Mouse (Mus musculus) hindbrain, embryonic 13.5 days (tissue): ENCODE results near the gene Gapdhs. TPM values are rescaled to one million over a fixed set of nuclear protein-coding genes. Genes with fewer than 3 reads are reported as not detected.
"Not testable (repeated sequence)": the region's sequence is repeated elsewhere in the genome, so short reads cannot be mapped to it uniquely, and the experiment has no call there.

ENCODE experiments used
- ATAC-seq: fragments of 200-750 bp; cut with Nextera tagmentation; 2 replicates; pipeline ENCODE4 v1.8.0; 2017; ENCODE audit warnings: moderate TSS enrichment; ENCODE audit not compliant: low FRiP score
- H3K27ac ChIP-seq: fragments of 300-500 bp; sonication (generic); 2 replicates; pipeline ENCODE4 v1.5.1; 2015; ENCODE audit warnings: inconsistent platforms, mild to moderate bottlenecking, moderate library complexity
- H3K27me3 ChIP-seq: fragments of 300-500 bp; sonication (generic); 2 replicates; pipeline ENCODE4 v1.6.1; 2015; ENCODE audit warnings: mild to moderate bottlenecking, inconsistent platforms
- H3K36me3 ChIP-seq: fragments of 300-500 bp; sonication (generic); 2 replicates; pipeline ENCODE4 v1.6.1; 2015; ENCODE audit warnings: mild to moderate bottlenecking, inconsistent platforms
- H3K4me1 ChIP-seq: fragments of 300-500 bp; sonication (generic); replicated peaks from 2 replicates; pipeline ENCODE4 v1.6.1; 2015; ENCODE audit warnings: inconsistent platforms
- H3K4me2 ChIP-seq: fragments of 300-500 bp; sonication (generic); 2 replicates; pipeline ENCODE4 v1.6.1; 2015; ENCODE audit warnings: inconsistent platforms, mild to moderate bottlenecking, moderate library complexity
- H3K4me3 ChIP-seq: fragments of 300-500 bp; sonication (generic); 2 replicates; pipeline ENCODE4 v1.5.1; 2015; ENCODE audit warnings: mild to moderate bottlenecking, inconsistent platforms
- H3K9ac ChIP-seq: fragments of 300-500 bp; sonication (generic); 2 replicates; pipeline ENCODE4 v1.6.1; 2015; ENCODE audit warnings: mild to moderate bottlenecking, inconsistent platforms
- H3K9me3 ChIP-seq: fragments of 300-500 bp; sonication (generic); 2 replicates; pipeline ENCODE4 v1.6.1; 2016; ENCODE audit warnings: inconsistent platforms
- whole genome bisulfite sequencing: fragments of 180-500 bp; shearing (Covaris S2); methylation state at CpG from one replicate; pipeline ENCODE4 v1.1.7; 2015; 5-methylcytosine and 5-hydroxymethylcytosine counted together
- polyA plus RNA-seq: library from polyadenylated mRNA; unstranded; fragments of >200 nt; fragmentation: Nextera tagmentation; extraction: Ambion mirVana; gene quantifications from 2 replicates; pipeline ENCODE4 v1.2.1, GENCODE M21; 2015

The Gapdhs gene
- polyA plus RNA-seq, 1 experiment from 2014 or later = 1.7 TPM

DNA sequence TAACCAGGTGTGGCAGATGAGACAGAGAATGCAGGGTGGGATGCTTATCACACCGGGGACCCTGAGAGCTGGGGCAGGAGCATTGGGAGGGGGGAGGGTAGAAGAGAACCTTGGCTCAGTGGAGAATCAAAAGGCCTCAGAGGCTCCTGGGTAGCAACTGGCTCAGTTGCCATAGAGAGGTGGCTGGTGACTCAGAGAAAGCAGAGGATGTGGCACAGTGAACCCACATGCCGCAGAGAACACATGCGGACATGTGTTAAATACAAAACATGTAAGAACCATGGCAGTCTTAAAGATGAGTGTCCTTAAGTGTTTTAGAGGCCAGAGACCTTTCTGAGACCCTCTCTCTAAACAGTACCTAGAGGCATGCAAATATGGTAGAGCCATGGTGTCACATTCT lies 7.3 kb downstream of the Gapdhs start:
- Histone ChIP-seq H3K4me3 (no peak overlapping the region), H3K4me2 (no peak overlapping the region), H3K9ac (no peak overlapping the region), H3K4me1 (peaks cover 8% of the 10 kb centered on the region), H3K9me3 (no peaks in the 10 kb centered on the region), H3K36me3 (peaks cover 77% of the 10 kb centered on the region), H3K27me3 (no peaks in the 10 kb centered on the region), H3K27ac (no peak overlapping the region)
- WGBS = 87% methylated on average over 3 of the region's 3 CpGs
- no peak for ATAC-seq

DNA sequence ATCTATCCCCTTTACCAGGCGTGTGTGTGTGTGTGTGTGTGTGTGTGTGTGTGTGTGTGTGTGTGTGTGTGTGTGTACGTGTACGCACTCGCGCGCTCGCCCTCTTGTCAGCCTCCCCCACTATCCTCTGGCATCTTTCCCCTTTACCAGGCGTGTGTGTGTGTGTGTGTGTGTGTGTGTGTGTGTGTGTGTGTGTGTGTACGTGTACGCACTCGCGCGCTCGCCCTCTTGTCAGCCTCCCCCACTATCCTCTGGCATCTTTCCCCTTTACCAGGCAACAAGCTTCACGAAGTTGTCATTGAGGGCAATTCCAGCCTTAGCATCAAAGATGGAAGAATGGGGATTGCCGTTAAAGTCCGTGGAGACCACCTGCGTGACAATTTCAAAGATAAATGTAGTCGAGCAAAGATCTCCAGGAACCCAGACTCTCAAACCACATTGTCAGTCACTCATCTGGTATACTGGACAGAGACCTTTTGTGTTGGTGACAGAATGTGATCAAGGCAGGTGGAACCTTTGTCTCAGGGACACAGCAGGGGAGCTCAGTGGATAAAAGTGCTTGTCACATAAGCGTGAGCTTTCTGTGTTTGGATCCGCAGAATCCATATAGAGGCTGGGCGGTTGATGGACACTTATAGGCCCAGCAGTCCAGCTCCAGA lies 13.3 kb downstream of the Gapdhs start:
- Histone ChIP-seq H3K36me3 (peaks cover 57% of the 10 kb centered on the region), H3K4me3 (peak overlapping the region; percentile 78)
- not testable (repeated sequence) for ATAC-seq

GRCm38 (mm10) chr7:30729396-30730063 lies 14.0 kb downstream of the Gapdhs start, which contains the start of gene Tmem147:
Gene Tmem147 (minus strand): TSS chr7:30729540.
- Histone ChIP-seq H3K4me1 (peaks cover 36% of the 10 kb centered on the region), H3K27me3 (no peaks in the 10 kb centered on the region), H3K4me2 (peak within 1 kb of the TSS; percentile 75), H3K36me3 (peaks cover 53% of the 10 kb centered on the region), H3K4me3 (peak within 1 kb of the TSS; percentile 78), H3K9ac (peak within 1 kb of the TSS; percentile 83), H3K9me3 (no peaks in the 10 kb centered on the region), H3K27ac (peak within 1 kb of the TSS; percentile 95)
- under 1% methylated on average over 60 of the region's 60 CpGs for WGBS
- ATAC-seq = peak; percentile 97

More for the DNA sequence above, 13.3 kb downstream of the Gapdhs start:
- WGBS = 18% methylated on average over 10 of the region's 22 CpGs
- peak overlapping the region; percentile 75 for H3K4me2 ChIP-seq
- H3K9ac ChIP-seq = peak overlapping the region; percentile 83
- peak overlapping the region; percentile 95 for H3K27ac ChIP-seq
- H3K4me1 ChIP-seq = peaks cover 36% of the 10 kb centered on the region
- not testable (repeated sequence) for H3K9me3 ChIP-seq, H3K27me3 ChIP-seq

DNA sequence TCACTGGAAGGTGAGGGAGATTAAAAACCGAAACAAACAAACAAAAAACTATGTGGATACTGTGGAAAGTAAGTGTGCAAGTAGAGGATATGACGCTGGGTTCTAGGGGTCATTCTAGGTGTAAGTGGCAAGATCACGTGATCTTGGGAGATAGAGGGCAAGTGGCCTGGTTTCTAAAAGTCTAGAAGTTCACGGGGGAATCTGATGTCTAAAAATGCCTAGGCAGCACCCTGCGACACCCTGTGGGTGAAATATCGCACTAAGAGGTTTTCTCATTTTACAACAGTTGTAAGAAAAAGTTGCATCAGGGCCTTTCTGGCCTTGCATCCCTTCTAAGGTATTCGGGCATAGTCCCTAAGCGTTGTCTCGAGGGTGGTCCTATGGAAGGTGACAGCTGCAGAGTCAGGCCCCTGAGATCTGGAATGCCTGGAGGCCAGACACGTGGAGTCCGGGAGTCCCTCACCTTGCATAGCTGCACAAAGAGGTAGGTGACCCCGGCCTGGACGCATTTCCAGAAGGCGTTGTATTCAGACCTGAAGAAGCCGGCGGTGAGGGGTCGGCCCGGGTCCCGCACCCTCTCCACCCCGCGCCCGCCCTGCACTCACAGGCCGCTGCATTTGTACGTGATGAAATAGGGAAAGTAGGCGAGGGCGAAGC lies 14.6 kb downstream of the Gapdhs start:
- H3K4me1 ChIP-seq = peaks cover 36% of the 10 kb centered on the region
- no peaks in the 10 kb centered on the region for H3K27me3 ChIP-seq
- H3K9ac ChIP-seq = peak overlapping the region; percentile 83
- H3K4me3 ChIP-seq = peak overlapping the region; percentile 78
- no peaks in the 10 kb centered on the region for H3K9me3 ChIP-seq
- ATAC-seq = peak; percentile 58
- H3K36me3 ChIP-seq = peaks cover 47% of the 10 kb centered on the region
- peak overlapping the region; percentile 75 for H3K4me2 ChIP-seq
- 8% methylated on average over 26 of the region's 26 CpGs for WGBS
- peak overlapping the region; percentile 95 for H3K27ac ChIP-seq

DNA sequence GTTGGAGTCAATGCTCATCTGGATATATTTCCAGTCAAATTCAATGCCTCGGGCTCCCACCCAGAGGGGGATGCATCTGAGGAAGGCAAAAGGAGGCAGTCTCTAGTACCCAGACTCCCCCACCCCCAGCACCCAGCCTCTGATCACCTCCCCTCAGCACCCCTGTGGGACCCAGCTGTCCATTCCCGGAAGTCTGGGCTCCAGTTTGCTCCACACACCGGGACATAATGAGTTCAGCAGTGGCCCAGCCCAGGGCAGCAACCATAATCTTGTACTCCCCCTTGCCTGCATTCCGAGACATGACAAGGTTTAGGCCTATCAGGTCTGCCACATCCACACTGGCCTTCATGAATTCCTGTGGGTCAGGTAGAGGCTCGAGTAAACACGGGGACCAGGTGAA lies 15.3 kb downstream of the Gapdhs start:
- peak overlapping the region; percentile 78 for H3K4me3 ChIP-seq
- H3K9ac ChIP-seq = peak overlapping the region; percentile 83
- H3K4me1 ChIP-seq = peaks cover 36% of the 10 kb centered on the region
- H3K27ac ChIP-seq = no peak overlapping the region
- peak overlapping the region; percentile 75 for H3K4me2 ChIP-seq
- H3K9me3 ChIP-seq = no peaks in the 10 kb centered on the region
- peaks cover 41% of the 10 kb centered on the region for H3K36me3 ChIP-seq
- H3K27me3 ChIP-seq = no peaks in the 10 kb centered on the region
- no peak for ATAC-seq
- WGBS = 86% methylated on average over 6 of the region's 6 CpGs

- Histone ChIP-seq H3K4me2 (no peak overlapping the region), H3K4me1 (peaks cover 15% of the 10 kb centered on the region), H3K27me3 (peaks cover 5% of the 10 kb centered on the region; the same call in 1 of the 2 replicates), H3K36me3 (peaks cover 24% of the 10 kb centered on the region), H3K9ac (no peak overlapping the region), H3K9me3 (no peaks in the 10 kb centered on the region), H3K27ac (no peak overlapping the region), H3K4me3 (no peak overlapping the region)
- no peak for ATAC-seq
- 76% methylated on average over 6 of the region's 6 CpGs for WGBS
Measured at GRCm38 (mm10) chr7:30723274-30723953, 20.1 kb downstream of the Gapdhs start.

- 60% methylated on average over 7 of the region's 7 CpGs for WGBS
- ATAC-seq = no peak
- H3K4me3 ChIP-seq = no peak overlapping the region
- peaks cover 16% of the 10 kb centered on the region for H3K4me1 ChIP-seq
- no peak overlapping the region for H3K9ac ChIP-seq
- peaks cover 11% of the 10 kb centered on the region; the same call in 1 of the 2 replicates for H3K36me3 ChIP-seq
- peaks cover 24% of the 10 kb centered on the region for H3K27me3 ChIP-seq
- H3K9me3 ChIP-seq = no peaks in the 10 kb centered on the region
- H3K27ac ChIP-seq = no peak overlapping the region
- H3K4me2 ChIP-seq = no peak overlapping the region
Measured at GRCm38 (mm10) chr7:30721286-30721685, 22.2 kb downstream of the Gapdhs start.

GRCm38 (mm10) chr7:30719669-30720068 lies 23.8 kb downstream of the Gapdhs start:
- Histone ChIP-seq H3K9me3 (no peaks in the 10 kb centered on the region), H3K4me1 (peaks cover 16% of the 10 kb centered on the region), H3K4me2 (no peak overlapping the region), H3K27me3 (peaks cover 40% of the 10 kb centered on the region), H3K27ac (no peak overlapping the region), H3K9ac (no peak overlapping the region), H3K36me3 (no peaks in the 10 kb centered on the region), H3K4me3 (no peak overlapping the region)
- no peak for ATAC-seq
- 91% methylated on average over 5 of the region's 5 CpGs for WGBS

DNA sequence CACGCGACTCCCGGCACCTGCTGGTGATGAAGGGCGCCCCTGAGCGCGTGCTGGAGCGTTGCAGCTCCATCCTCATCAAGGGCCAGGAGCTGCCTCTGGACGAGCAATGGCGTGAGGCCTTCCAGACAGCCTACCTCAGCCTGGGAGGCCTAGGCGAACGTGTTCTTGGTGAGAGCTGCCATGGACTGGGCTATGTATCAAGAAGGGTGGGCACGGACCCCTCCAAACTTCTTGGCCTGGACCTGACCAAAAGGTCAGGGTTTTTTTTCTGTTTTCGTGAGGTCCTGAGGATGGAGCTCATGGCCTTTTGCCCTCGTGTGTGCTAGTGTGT lies 25.8 kb downstream of the Gapdhs start:
- Histone ChIP-seq H3K27ac (no peak overlapping the region), H3K9me3 (no peaks in the 10 kb centered on the region), H3K4me2 (peak overlapping the region; percentile 57), H3K9ac (peak overlapping the region; percentile 51; the same call in 1 of the 2 replicates), H3K4me3 (peak overlapping the region; percentile 34), H3K36me3 (no peaks in the 10 kb centered on the region), H3K27me3 (peaks cover 44% of the 10 kb centered on the region), H3K4me1 (peaks cover 16% of the 10 kb centered on the region)
- no peak; the same call in 1 of the 2 replicates for ATAC-seq
- 6% methylated on average over 14 of the region's 14 CpGs for WGBS

GRCm38 (mm10) chr7:30717006-30717715 lies 26.3 kb downstream of the Gapdhs start:
- Histone ChIP-seq H3K4me2 (peak overlapping the region; percentile 57), H3K4me1 (peaks cover 16% of the 10 kb centered on the region), H3K9me3 (no peaks in the 10 kb centered on the region), H3K27me3 (peaks cover 44% of the 10 kb centered on the region), H3K36me3 (no peaks in the 10 kb centered on the region), H3K4me3 (peak overlapping the region; percentile 34), H3K9ac (peak overlapping the region; percentile 51; the same call in 1 of the 2 replicates), H3K27ac (no peak overlapping the region)
- 1% methylated on average over 43 of the region's 43 CpGs for WGBS
- peak; percentile 89 for ATAC-seq

DNA sequence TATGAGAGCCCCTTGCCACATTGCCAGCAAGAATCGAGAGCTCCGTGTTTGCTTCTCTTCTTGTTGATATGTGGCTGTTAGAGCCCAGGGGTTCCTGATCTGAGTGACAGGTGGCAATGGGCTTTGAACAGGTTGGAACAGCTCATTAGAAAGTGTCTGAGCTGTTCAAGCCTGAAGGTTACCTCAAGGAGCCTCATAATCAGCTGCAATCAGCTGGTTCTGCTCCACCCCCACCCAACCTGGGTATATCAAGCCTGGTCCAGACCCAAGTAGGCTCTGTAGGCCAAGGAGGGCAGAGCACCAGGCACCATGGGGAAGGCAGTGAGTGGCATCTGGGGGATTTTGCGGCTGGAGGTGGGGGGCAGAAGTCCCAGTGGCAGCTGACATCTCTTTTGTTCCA lies 31.5 kb downstream of the Gapdhs start, which contains the start of gene Atp4a:
TSS of gene Atp4a (plus strand) at position 268 of the 400 bp plus-strand sequence.
- Histone ChIP-seq H3K27me3 (peaks cover 33% of the 10 kb centered on the region), H3K9ac (no peak within 1 kb of the TSS), H3K4me3 (no peak within 1 kb of the TSS), H3K27ac (no peak within 1 kb of the TSS), H3K4me2 (no peak within 1 kb of the TSS), H3K9me3 (no peaks in the 10 kb centered on the region), H3K4me1 (peaks cover 1% of the 10 kb centered on the region), H3K36me3 (no peaks in the 10 kb centered on the region)
- WGBS = 84% methylated on average over 3 of the region's 3 CpGs
- ATAC-seq = no peak
